Mouse (Mus musculus) stomach, postnatal 0 days (tissue): ENCODE data around the gene Dmrt1.

Experiments
- CTCF ChIP-seq: IDR thresholded peaks from 2 replicates; pipeline ENCODE4 v1.5.1; 2016; ENCODE audit warnings: antibody characterized with exemption, low read depth, mild to moderate bottlenecking, moderate library complexity
- EP300 ChIP-seq: optimal IDR thresholded peaks from 2 replicates; pipeline ENCODE3; 2016; ENCODE audit warnings: antibody characterized with exemption

GRCm38 (mm10) chr19:25574431-25574830 is 69.0 kb downstream of the Dmrt1 start:
- no peak for TF ChIP-seq CTCF
- TF ChIP-seq EP300 = no peak
